Mouse (Mus musculus) CH12.LX (cell line): ENCODE measurements around the gene Tex44.

Experiments used
- CHD1 ChIP-seq: IDR thresholded peaks from 2 replicates; pipeline ENCODE4 v1.6.1; 2012; ENCODE audit warnings: low read depth, low read length, improper control_type of control experiment, inconsistent platforms
- CTCF ChIP-seq, 2 experiments: IDR thresholded peaks in 1 of 2; conservative IDR thresholded peaks in 1 of 2; 2 replicates each; pipeline ENCODE4 v1.5.1; 2011 to 2012; ENCODE audit warnings: low read depth in 2 of 2, low read length in 2 of 2, improper control_type of control experiment in 1 of 2, inconsistent platforms in 1 of 2, mild to moderate bottlenecking in 1 of 2, moderate library complexity in 1 of 2
- EP300 ChIP-seq: IDR thresholded peaks from 2 replicates; pipeline ENCODE4 v1.6.1; 2011; ENCODE audit warnings: low read length, improper control_type of control experiment
- HCFC1 ChIP-seq: IDR thresholded peaks from 2 replicates; pipeline ENCODE4 v1.6.1; 2012; ENCODE audit warnings: low read depth, mild to moderate bottlenecking, inconsistent platforms, low read length, improper control_type of control experiment
- MAX ChIP-seq: IDR thresholded peaks from 2 replicates; pipeline ENCODE4 v1.6.1; 2011; ENCODE audit warnings: low read length, improper control_type of control experiment
- POLR2A ChIP-seq: IDR thresholded peaks from 2 replicates; pipeline ENCODE4 v1.6.1; 2011; ENCODE audit warnings: low read depth, mild to moderate bottlenecking, improper control_type of control experiment, low read length
- TBP ChIP-seq: conservative IDR thresholded peaks from 2 replicates; pipeline ENCODE4 v1.6.1; 2011; ENCODE audit warnings: low read depth, low read length, improper control_type of control experiment
- USF1 ChIP-seq: IDR thresholded peaks from 2 replicates; pipeline ENCODE4 v1.6.1; 2014; ENCODE audit warnings: low read depth, mild to moderate bottlenecking, inconsistent platforms, low read length, improper control_type of control experiment
- ZC3H11A ChIP-seq: IDR thresholded peaks from 2 replicates; pipeline ENCODE4 v1.6.1; 2012; ENCODE audit warnings: low read depth, mild to moderate bottlenecking, inconsistent platforms, low read length, improper control_type of control experiment
- ZNF384 ChIP-seq: IDR thresholded peaks from 2 replicates; pipeline ENCODE4 v1.6.1; 2012; ENCODE audit warnings: low read depth, low read length, improper control_type of control experiment, inconsistent platforms

GRCm38 (mm10) chr1:86406914-86407313, 19.2 kb upstream of the Tex44 start:
- TF ChIP-seq EP300 (no peak), CTCF (conservative IDR thresholded peaks at IDR 0.05 in 1 of 2, IDR thresholded peaks at IDR 0.05 in 1 of 2; ENCODE audit: low read depth in 2 of 2, low read length in 2 of 2) (no peak), HCFC1 (no peak), ZC3H11A (no peak), ZNF384 (no peak), MAX (no peak), POLR2A (no peak), USF1 (no peak), CHD1 (no peak), TBP (no peak)
